Mouse (Mus musculus) stomach, adult 2 months (tissue): ENCODE results near the gene Depdc1a. TPM values are rescaled to one million over a fixed set of nuclear protein-coding genes. Genes with fewer than 3 reads are reported as not detected.

Experiments used
- polyA plus RNA-seq: library from polyadenylated mRNA; depleted of rRNA; stranded (reverse); fragments of >200 nt; gene quantifications from 2 replicates; pipeline ENCODE4 v1.2.3, GENCODE M21; 2012; rRNA removed

Gene Depdc1a
- 0.05 TPM in 1 of 2 replicates, not detected in the other for polyA plus RNA-seq

DNA sequence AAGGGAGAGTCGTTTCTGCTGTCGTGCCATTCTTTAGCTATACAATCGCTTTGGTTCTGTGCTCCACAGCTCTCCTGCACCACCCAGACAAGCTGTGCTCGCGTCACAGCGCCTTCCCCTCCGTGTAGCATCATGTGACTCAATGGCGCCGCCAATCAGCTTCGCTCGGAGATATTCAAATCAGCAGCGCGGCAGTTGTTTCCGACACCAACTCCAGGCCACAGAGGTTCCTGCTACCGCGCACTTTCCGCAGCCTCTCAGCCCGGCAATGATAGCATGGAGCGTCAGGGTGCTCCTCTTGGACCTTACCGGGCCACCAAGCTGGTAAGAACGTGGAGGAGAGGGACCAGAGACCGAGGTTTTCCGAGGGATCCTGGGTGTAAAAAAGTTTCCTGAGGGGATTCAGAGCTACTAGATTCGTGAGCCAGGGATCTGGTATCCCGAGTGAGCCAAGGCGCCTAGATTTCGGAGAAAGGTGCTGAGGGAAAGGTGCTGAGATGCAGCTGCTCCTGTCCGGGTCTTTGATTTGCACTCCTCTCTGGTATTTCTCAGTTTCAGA, at the start of gene Depdc1a:
Gene Depdc1a, plus strand, starts transcription at position 191 of the 559 bp plus-strand sequence.

Other genes with a start within 250 kb of the Depdc1a start
- not detected in 2 replicates for gene Rpe65, start 103.7 kb downstream of the Depdc1a start, polyA plus RNA-seq